Mouse (Mus musculus): ENCODE data around the gene Mfsd11.

DNA sequence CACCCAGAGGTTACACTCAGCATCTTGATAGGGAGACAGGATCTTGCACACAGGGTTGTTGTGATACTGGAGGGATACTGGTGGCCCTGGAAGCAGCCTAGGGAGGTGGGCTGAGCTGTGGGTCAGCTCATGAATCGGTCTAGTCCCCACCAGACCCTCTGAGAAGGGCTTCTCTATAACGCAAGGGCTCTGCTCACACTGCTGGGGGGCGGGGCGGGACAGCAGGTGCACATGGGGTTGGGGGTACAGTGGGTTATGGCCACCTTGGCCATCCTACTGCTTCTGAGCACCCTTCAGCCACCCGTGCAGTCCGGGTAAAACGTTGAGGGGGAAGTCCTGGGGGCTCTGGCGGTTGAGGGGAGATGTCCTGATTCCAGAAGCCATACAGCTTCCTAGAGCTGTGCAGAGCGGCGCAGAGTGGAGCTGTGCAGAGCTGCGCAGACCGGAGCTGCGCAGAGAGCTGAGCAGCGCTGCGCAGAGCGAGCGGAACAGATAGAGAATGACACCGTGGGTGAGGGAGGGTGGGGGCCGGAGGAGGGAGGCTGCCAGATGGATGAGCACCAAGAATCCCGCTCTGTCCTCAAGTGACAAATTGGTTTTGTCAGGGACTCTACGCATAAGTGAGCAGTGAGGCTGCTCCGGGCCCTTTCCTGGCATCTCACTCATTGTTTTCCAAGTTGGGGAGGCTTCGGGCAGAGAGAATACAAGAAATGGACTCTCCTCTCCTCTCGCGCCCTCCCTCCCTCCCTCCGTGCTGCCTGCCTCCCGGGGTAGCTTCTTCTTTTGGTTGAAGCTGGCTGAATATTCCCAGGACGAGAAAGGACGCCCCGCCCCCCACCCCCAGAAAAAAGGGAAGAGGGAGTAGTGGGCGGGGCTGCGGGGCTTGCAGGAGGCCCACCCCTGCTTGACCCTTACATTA is 41.0 kb upstream of the Mfsd11 start:
- no peak for TF ChIP-seq CTCF (IDR thresholded peaks at IDR 0.05; ENCODE audit: extremely low read depth, insufficient read depth, low read length)
- peak; percentile 80 for TF ChIP-seq POLR2A (IDR thresholded peaks at IDR 0.05; ENCODE audit: extremely low read depth, insufficient read depth, low read length)

Data from cortical plate, adult 2 months (tissue).